Mouse (Mus musculus): ENCODE measurements around the gene Abcb7. TPM values are rescaled to one million over a fixed set of nuclear protein-coding genes. Genes with fewer than 3 reads are reported as not detected.

Gene Abcb7
- total and polyA plus RNA-seq, 3 experiments: 19.2 to 30.2 (median 21.5) TPM

DNA sequence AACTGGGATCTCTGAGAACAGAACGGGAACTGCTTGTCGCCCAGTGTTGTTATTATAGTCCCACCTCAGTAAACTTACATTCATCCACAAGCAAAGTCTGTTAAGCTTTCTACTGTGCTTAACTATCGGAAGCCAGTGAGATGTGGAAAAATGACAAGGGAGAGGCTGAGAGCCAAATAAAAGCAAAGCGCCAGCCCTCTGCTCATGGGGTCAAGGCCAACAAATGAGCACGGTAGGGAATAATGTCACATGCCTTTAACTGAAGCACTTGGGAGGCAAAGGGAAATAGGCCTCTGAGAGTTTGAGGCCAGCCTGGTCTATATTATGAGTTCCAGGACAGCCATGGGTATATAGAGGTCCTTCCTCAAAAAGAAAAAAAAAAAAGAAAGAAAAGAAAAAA is 11.2 kb downstream of the Abcb7 start:
- TF ChIP-seq ELF1 (IDR thresholded peaks at IDR 0.05; ENCODE audit: low read depth, low read length) (no peak), ZNF384 (IDR thresholded peaks at IDR 0.05; ENCODE audit: low read depth, low read length) (no peak), PAX5 (IDR thresholded peaks at IDR 0.05; ENCODE audit: low read length) (no peak), ZC3H11A (IDR thresholded peaks at IDR 0.05; ENCODE audit: low read depth, low read length) (no peak), POLR2AphosphoS2 (IDR thresholded peaks at IDR 0.05; ENCODE audit: low read depth, low read length) (no peak), NELFE (IDR thresholded peaks at IDR 0.05; ENCODE audit: low read depth, low read length) (no peak), MXI1 (IDR thresholded peaks at IDR 0.05; ENCODE audit: low read depth, low read length) (no peak), USF2 (conservative IDR thresholded peaks at IDR 0.05; ENCODE audit: low read depth, low read length) (no peak), KAT2A (IDR thresholded peaks at IDR 0.05; ENCODE audit: insufficient replicate concordance, low read length) (no peak), EP300 (IDR thresholded peaks at IDR 0.05; ENCODE audit: low read length) (no peak), ZMIZ1 (IDR thresholded peaks at IDR 0.05; ENCODE audit: low read depth, low read length) (no peak), POLR2A (IDR thresholded peaks at IDR 0.05; ENCODE audit: low read depth, low read length) (no peak), MEF2A (IDR thresholded peaks at IDR 0.05; ENCODE audit: borderline replicate concordance, low read depth, low read length) (no peak), BHLHE40 (IDR thresholded peaks at IDR 0.05; ENCODE audit: low read depth, low read length) (no peak), GABPA (IDR thresholded peaks at IDR 0.05; ENCODE audit: insufficient replicate concordance, low read depth, low read length) (no peak), SMC3 (IDR thresholded peaks at IDR 0.05; ENCODE audit: low read depth, low read length) (no peak), USF1 (IDR thresholded peaks at IDR 0.05; ENCODE audit: low read depth, low read length) (no peak), IRF4 (IDR thresholded peaks at IDR 0.05; ENCODE audit: low read depth, low read length) (no peak), TBP (conservative IDR thresholded peaks at IDR 0.05; ENCODE audit: low read depth, low read length) (no peak), MAX (IDR thresholded peaks at IDR 0.05; ENCODE audit: low read length) (no peak)
- no peak overlapping the region for H3K27ac ChIP-seq (ENCODE audit: insufficient read depth, low read depth)
- DNase-seq (ENCODE audit: extremely low read depth): no peak
- dilution Hi-C loops (cut with MboI; ENCODE audit: extremely low pct_ligation_motif_present, extremely low pct_unique_long_range_greater_than_20kb, low sequenced_read_pairs): no loop called here
- no peaks in the 10 kb centered on the region for H3K36me3 ChIP-seq (replicated peaks in 1 of 2; ENCODE audit: control insufficient read depth in 1 of 2, insufficient read depth in 1 of 2, low read length in 1 of 2)
- H3K27me3 ChIP-seq (replicated peaks): no peaks in the 10 kb centered on the region
- 0 out of 4 replicates have a peak, but pooled peaks cover 0 to 2% of the 10 kb centered on the region in 2 experiments for H3K4me1 ChIP-seq (ENCODE audit: control insufficient read depth in 1 of 2, insufficient read depth in 2 of 2)
- no peak overlapping the region for H3K9ac ChIP-seq (ENCODE audit: insufficient read depth, low read depth)
- H3K79me2 ChIP-seq (replicated peaks; ENCODE audit: control insufficient read depth, extremely low read depth, insufficient read depth, poor library complexity, severe bottlenecking): peaks cover 20% of the 10 kb centered on the region; the same call in 1 of the 2 replicates
- no peak overlapping the region for H3K4me2 ChIP-seq (ENCODE audit: insufficient read depth, low read depth, poor library complexity, severe bottlenecking)
- H3K4me3 ChIP-seq (replicated peaks in 1 of 3; ENCODE audit: low read depth in 2 of 3, low read length in 2 of 3, poor library complexity in 1 of 3): no peak overlapping the region
- no peaks in the 10 kb centered on the region for H3K9me3 ChIP-seq (replicated peaks; ENCODE audit: low read length)
- in situ Hi-C loops (cut with MboI; ENCODE audit: low pct_ligation_motif_present, low pct_unique_long_range_greater_than_20kb, low sequenced_read_pairs): no loop called here

DNA sequence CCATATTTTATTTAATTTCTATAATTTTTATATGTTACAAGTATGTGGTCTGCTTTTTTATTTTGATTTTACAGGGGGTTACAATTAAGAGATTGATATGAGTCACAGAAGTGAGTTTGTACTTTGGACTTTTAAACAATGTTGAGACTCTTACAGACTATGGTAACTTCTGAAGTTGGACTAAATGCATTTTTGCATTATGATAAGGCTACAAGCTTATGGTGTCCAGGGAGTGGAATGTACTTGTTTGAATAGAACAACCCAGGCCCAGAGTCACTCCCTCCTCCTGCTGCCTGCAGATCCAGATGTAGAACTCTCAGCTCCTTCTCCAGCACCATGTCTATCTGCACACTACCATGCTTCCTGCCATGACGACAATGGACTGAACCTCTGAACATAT is 12.5 kb downstream of the Abcb7 start:
- no peak for DNase-seq (ENCODE audit: extremely low read depth)
- no peaks in the 10 kb centered on the region for H3K36me3 ChIP-seq (replicated peaks in 1 of 2; ENCODE audit: control insufficient read depth in 1 of 2, insufficient read depth in 1 of 2, low read length in 1 of 2)
- 0 out of 4 replicates have a peak, but pooled peaks cover 0 to 3% of the 10 kb centered on the region in 2 experiments for H3K4me1 ChIP-seq (ENCODE audit: control insufficient read depth in 1 of 2, insufficient read depth in 2 of 2)
- no peak overlapping the region for H3K4me3 ChIP-seq (replicated peaks in 1 of 3; ENCODE audit: low read depth in 2 of 3, low read length in 2 of 3, poor library complexity in 1 of 3)
- no peak overlapping the region for H3K4me2 ChIP-seq (ENCODE audit: insufficient read depth, low read depth, poor library complexity, severe bottlenecking)
- dilution Hi-C loops (cut with MboI; ENCODE audit: extremely low pct_ligation_motif_present, extremely low pct_unique_long_range_greater_than_20kb, low sequenced_read_pairs): no loop called here
- in situ Hi-C loops (cut with MboI; ENCODE audit: low pct_ligation_motif_present, low pct_unique_long_range_greater_than_20kb, low sequenced_read_pairs): no loop called here
- H3K27ac ChIP-seq (ENCODE audit: insufficient read depth, low read depth): no peak overlapping the region
- TF ChIP-seq ELF1 (IDR thresholded peaks at IDR 0.05; ENCODE audit: low read depth, low read length) (no peak), MEF2A (IDR thresholded peaks at IDR 0.05; ENCODE audit: borderline replicate concordance, low read depth, low read length) (no peak), MXI1 (IDR thresholded peaks at IDR 0.05; ENCODE audit: low read depth, low read length) (no peak), UBTF (IDR thresholded peaks at IDR 0.05; ENCODE audit: low read depth, low read length) (no peak), IRF4 (IDR thresholded peaks at IDR 0.05; ENCODE audit: low read depth, low read length) (no peak), USF2 (conservative IDR thresholded peaks at IDR 0.05; ENCODE audit: low read depth, low read length) (no peak), TCF12 (IDR thresholded peaks at IDR 0.05; ENCODE audit: low read depth, low read length) (no peak), ZNF384 (IDR thresholded peaks at IDR 0.05; ENCODE audit: low read depth, low read length) (no peak), RAD21 (IDR thresholded peaks at IDR 0.05; ENCODE audit: low read depth, low read length) (no peak), JUND (conservative IDR thresholded peaks at IDR 0.05; ENCODE audit: low read depth, low read length) (no peak), EP300 (IDR thresholded peaks at IDR 0.05; ENCODE audit: low read length) (no peak), GABPA (IDR thresholded peaks at IDR 0.05; ENCODE audit: insufficient replicate concordance, low read depth, low read length) (no peak)
- H3K79me2 ChIP-seq (replicated peaks; ENCODE audit: control insufficient read depth, extremely low read depth, insufficient read depth, poor library complexity, severe bottlenecking): 0 out of 2 replicates have a peak, but pooled peaks cover 15% of the 10 kb centered on the region
- no peaks in the 10 kb centered on the region for H3K9me3 ChIP-seq (replicated peaks; ENCODE audit: low read length)
- H3K9ac ChIP-seq (ENCODE audit: insufficient read depth, low read depth): no peak overlapping the region
- no peaks in the 10 kb centered on the region for H3K27me3 ChIP-seq (replicated peaks)

All from CH12.LX (cell line).